Mouse (Mus musculus) adrenal gland, postnatal 14 days (tissue): Measurements from ENCODE around the gene Dync1li1. TPM values are rescaled to one million over a fixed set of nuclear protein-coding genes. Genes with fewer than 3 reads are reported as not detected.

Experiments
- DNase-seq: peaks from one replicate; pipeline ENCODE4 v3.0.0; 2021; ENCODE audit warnings: mixed read lengths
- total RNA-seq: library from RNA; stranded (reverse); gene quantifications from 2 replicates; pipeline ENCODE4 v1.2.3, GENCODE M21; 2021

The Dync1li1 gene
- total RNA-seq, 1 experiment from 2014 or later, result 37.1 TPM

GRCm38 (mm10) chr9:114767507-114767906 lies 78.9 kb downstream of the Dync1li1 start:
- no peak for DNase-seq

GRCm38 (mm10) chr9:114768066-114768465 lies 79.5 kb downstream of the Dync1li1 start:
- DNase-seq, result no peak

GRCm38 (mm10) chr9:114770224-114770623 lies 81.6 kb downstream of the Dync1li1 start:
- peak; percentile 37 for DNase-seq

GRCm38 (mm10) chr9:114771565-114771964 lies 83.0 kb downstream of the Dync1li1 start:
- no peak for DNase-seq

Other genes with a start within 250 kb of the Dync1li1 start
- not detected in 2 replicates for gene Ccr4, start 183.9 kb upstream of the Dync1li1 start, total RNA-seq
- gene C130032M10Rik, start 173.1 kb upstream of the Dync1li1 start, total RNA-seq, result not detected in 2 replicates
- gene Trim71, start 124.4 kb upstream of the Dync1li1 start, total RNA-seq, result 0.04 TPM in 1 of 2 replicates, not detected in the other
- gene Cnot10, start 48.6 kb upstream of the Dync1li1 start, total RNA-seq, result 33.9 and 36.5 TPM in 2 replicates
- gene Cmtm6, start 42.3 kb downstream of the Dync1li1 start, total RNA-seq, result 57.6 and 58.5 TPM in 2 replicates
- gene Cmtm7, start 93.1 kb downstream of the Dync1li1 start, total RNA-seq, result 32.0 and 36.7 TPM in 2 replicates
- gene Cmtm8, start 155.4 kb downstream of the Dync1li1 start, total RNA-seq, result 9.0 and 16.9 TPM in 2 replicates
- gene Gpd1l, start 245.2 kb downstream of the Dync1li1 start, total RNA-seq, result 27.2 and 28.3 TPM in 2 replicates